Mouse (Mus musculus) embryo, embryonic 10.5 days (tissue): Measurements from ENCODE around the gene Lrrc25.

Experiments
- DNase-seq: peaks from one replicate; pipeline ENCODE4 v3.0.0-alpha.2; 2015; ENCODE audit warnings: low spot score

Gene Lrrc25

DNA sequence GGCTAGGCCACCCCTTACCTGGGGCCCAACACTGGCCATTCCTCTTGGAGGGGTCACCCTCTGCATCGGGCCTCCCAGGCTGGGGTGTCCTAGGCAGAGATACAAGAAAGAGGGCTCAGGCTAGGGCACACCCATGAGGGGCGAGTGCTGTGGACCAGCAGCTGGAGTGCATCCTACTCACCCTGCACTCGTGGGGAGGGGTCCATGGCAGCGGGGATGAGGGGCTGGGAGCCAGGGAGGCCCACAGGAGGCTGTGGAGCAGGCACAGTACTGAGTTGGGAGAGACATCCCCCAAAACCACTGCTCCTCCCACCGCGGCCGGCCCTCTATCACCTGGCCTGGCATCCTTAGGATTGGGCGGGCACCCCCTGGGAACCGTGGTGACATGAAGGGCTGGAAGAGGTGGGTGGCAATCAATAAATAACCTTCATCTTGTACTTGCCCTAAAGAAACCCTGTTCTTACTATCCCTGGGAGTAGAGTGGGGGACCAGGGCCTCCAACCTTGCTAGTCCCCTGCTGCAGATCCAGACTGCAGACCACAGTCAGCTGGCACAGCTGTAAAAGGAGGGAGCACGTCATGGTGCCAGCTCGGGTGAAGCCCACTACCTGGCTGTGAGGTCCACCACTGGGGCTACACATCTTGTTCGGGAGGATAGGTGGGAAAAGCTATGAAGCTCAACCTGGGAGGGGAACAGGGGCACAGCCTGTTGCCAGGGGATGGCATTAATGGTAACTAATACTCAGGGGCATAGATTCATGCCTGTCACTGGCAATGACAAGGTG, 16.3 kb upstream of the Lrrc25 start:
- DNase-seq: no peak

- peak; percentile 80 for DNase-seq
Measured at GRCm38 (mm10) chr8:70600473-70601270, 15.3 kb upstream of the Lrrc25 start.

- DNase-seq: peak; percentile 98
Measured at GRCm38 (mm10) chr8:70601271-70601649, 14.7 kb upstream of the Lrrc25 start.

DNA sequence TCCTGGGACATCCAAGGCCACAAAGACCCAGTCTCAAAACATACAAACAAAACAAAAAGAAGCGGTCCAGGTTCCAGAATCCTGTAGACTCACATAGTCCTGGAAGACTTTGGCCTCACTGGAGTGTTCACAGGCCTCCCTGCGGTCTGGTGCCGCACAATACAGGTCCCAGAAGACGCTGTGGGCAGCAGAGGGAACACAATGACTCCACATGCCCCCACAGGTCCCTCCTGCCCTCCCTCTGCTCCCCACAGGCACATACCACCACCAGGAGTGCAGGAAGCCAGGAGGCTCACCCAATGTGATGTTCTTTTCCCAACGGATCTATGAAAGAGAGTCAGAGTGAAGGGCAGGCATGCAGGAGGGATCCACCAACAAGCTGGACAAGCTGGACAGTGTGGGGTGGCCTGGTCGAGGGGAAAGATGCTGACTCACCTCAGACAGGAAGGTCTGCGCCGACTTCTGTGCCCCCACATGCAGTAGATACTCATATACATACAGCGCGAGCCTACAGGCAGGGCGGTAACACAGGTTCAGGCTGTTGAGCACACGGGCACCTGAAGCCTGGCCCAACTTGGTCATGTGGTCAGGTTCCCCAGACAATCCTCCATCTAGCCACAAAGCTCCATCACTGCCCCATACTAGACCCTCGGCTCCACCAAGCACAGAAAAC, 13.7 kb upstream of the Lrrc25 start:
- DNase-seq: no peak

DNA sequence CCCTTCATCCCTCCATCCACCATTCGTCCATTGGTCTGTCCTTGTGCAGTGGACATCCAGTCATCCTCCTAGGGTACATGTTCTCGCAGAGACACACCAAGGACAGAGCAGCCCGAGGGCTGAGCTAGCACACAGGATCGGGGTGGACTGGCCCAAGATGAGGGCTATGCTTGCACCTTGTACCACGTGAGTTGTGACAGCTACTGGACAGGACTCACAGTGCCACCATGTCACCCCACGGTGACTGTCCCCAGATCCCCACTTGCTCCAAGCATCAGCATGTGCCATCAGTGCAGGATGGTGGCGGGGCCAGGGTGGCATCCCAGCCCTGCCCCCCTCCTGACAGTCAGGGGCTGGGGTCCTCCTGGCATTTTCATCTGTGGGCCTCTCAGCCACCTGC, 11.4 kb upstream of the Lrrc25 start:
- no peak for DNase-seq

- no peak for DNase-seq
Measured at GRCm38 (mm10) chr8:70605871-70606779, 9.8 kb upstream of the Lrrc25 start.

- DNase-seq: no peak
Measured at GRCm38 (mm10) chr8:70606780-70607602, 9.0 kb upstream of the Lrrc25 start.

GRCm38 (mm10) chr8:70607603-70607897, 8.4 kb upstream of the Lrrc25 start:
- no peak for DNase-seq

DNA sequence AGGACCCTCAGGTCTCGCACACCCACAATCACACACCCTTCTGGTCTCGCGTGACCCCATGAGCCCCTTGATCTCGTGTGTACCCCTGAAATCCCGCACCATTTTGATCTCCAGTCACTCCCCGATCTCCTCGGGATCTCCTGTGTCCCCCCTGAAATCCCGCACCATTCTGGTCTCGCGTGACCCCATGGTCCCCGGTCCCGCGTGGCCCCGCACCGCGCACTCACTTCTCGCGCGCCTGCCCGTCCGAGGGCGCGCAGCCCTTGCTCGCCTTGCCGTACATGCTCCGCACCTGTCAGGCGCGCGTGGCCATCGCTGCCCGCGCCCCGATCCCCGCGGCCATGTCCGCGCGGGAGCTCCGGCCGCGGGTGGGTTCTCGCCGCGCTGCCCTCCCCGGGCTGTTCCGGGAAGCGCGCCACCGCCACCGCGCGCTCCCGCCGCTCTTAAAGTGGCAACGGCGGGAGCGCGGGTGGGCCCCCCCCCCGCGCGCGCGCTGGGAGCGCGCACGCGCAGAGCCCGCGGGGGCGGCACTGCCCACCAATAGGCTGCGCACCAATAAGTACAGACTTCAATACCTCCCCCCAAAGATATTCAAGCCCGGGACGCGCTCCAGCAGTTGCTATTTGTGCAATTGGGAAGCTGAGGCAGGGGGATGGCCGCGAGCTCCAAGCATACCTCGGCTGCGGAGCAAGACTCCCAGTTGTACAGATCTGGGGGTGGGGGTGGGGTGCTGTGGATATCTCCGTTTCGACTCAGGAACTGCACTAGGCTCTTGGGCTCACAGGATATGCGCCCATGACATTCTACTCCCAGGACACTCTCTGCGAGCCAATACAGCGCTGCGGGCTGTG, 7.8 kb upstream of the Lrrc25 start:
- peak; percentile 71 for DNase-seq

DNA sequence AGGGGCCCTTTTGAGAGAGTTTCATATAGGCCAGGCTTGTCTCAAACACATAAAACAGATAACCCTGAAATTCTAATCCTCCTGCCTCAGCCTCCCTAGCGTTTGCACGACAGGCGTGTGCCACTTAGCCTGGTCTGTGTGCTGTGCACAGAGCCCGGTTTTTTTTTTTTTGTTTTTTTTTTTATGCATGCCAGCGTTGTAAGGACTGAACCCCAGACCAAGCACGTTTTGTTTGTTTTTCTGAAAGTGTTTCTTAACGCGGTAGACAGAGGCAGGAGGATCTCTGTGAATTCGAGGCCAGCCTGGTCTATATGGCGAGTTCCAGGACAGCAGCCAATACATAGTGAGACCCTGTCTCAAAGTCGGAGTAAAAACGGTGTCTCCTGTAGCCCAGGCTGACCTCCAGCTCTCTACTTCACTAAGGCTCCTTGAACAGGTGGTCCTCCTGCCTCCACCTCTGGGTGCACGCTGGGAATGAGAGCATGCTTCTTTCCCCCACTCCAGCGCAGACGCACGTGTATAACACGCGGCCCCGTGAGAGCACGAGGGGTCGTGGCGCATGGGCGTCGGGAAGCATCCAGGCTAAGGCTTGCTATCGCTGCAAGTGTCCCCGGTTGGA, 7.1 kb upstream of the Lrrc25 start, which contains the start of gene Ssbp4:
Ssbp4 (minus strand) TSS at position 124 of the 619 bp plus-strand sequence.
- no peak for DNase-seq

- peak; percentile 86 for DNase-seq
Measured at GRCm38 (mm10) chr8:70609368-70609848, 6.5 kb upstream of the Lrrc25 start.

- peak; percentile 91 for DNase-seq
Measured at GRCm38 (mm10) chr8:70609849-70610795, 5.8 kb upstream of the Lrrc25 start.

- peak; percentile 82 for DNase-seq
Measured at GRCm38 (mm10) chr8:70610796-70611771, 4.9 kb upstream of the Lrrc25 start.

DNA sequence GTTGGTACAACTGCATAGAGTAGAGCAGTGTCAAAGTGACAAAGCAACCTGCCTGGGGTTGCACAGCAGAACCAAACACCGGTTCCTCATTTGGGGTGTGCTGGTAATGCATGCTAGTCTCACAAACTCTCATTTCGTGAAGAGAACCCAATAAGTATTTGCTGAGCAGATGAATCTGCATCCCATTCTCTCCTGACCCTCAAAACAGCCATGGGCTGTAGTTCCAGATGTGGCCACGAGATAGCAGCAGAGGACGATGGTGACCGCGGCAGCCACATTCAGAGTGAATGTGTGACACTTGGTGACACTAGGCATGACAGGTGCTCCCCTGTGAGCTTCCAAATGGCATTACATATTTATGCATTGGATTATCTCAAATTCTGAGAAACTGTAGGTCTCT, 4.1 kb upstream of the Lrrc25 start:
- peak; percentile 95 for DNase-seq

- DNase-seq: no peak
Measured at GRCm38 (mm10) chr8:70613763-70614162, 2.2 kb upstream of the Lrrc25 start.

GRCm38 (mm10) chr8:70614469-70614868, 1.5 kb upstream of the Lrrc25 start:
- no peak for DNase-seq

DNA sequence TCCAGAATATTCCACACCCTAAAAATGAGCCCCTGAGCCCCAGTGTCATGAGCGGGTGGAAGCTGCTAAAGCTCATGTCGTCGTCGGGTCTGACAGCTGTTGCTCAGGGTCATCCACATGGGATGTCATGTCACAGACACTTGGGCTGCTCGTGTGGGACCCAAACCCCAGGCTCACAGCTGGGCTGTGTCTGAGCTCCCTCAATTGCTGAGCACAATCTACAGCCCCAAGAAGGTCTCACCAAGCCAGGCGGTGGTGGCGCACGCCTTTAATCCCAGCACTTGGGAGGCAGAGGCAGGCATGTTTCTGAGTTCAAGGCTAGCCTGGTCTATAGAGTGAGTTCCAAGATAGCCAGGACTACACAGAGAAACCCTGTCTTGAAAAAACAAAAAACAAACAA, 674 bp upstream of the Lrrc25 start:
- no peak for DNase-seq
